Mouse (Mus musculus) left cerebral cortex, adult 18-20 months (tissue): ENCODE results near the gene Rest. TPM values are rescaled to one million over a fixed set of nuclear protein-coding genes. Genes with fewer than 3 reads are reported as not detected.

Experiments
- DNase-seq, 2 experiments: peaks; one replicate each; pipeline ENCODE4 v3.0.0; 2021 to 2022; ENCODE audit warnings: low spot score in 2 of 2, mixed read lengths in 1 of 2
- total RNA-seq, 2 experiments: library from RNA; stranded (reverse); gene quantifications; 2 replicates each; pipeline ENCODE4 v1.2.3; 2021

Gene Rest
- total RNA-seq, 2 experiments from 2014 or later = 3.5 to 3.6 TPM

GRCm38 (mm10) chr5:77262105-77262504, 3.2 kb upstream of the Rest start:
- no peak for DNase-seq

- DNase-seq = peak; percentile 26 to 54
Observed at GRCm38 (mm10) chr5:77265671-77266065, 377 bp downstream of the Rest start.

GRCm38 (mm10) chr5:77266066-77266885, 985 bp downstream of the Rest start:
- DNase-seq = peak; percentile 8 to 30

GRCm38 (mm10) chr5:77266886-77267401, 1.7 kb downstream of the Rest start:
- no peak for DNase-seq

GRCm38 (mm10) chr5:77267441-77267840, 2.1 kb downstream of the Rest start:
- DNase-seq = no peak

- no peak for DNase-seq
Observed at GRCm38 (mm10) chr5:77267957-77268624, 2.8 kb downstream of the Rest start.

- DNase-seq = no peak
Observed at GRCm38 (mm10) chr5:77269399-77269798, 4.1 kb downstream of the Rest start.

- no peak for DNase-seq
Observed at GRCm38 (mm10) chr5:77273151-77273550, 7.9 kb downstream of the Rest start.

GRCm38 (mm10) chr5:77275950-77276349, 10.7 kb downstream of the Rest start:
- peak in 1 of 2 experiments; percentile 13 for DNase-seq

- no peak for DNase-seq
Observed at GRCm38 (mm10) chr5:77277204-77277603, 11.9 kb downstream of the Rest start.

- DNase-seq = no peak
Observed at GRCm38 (mm10) chr5:77281518-77282174, 16.4 kb downstream of the Rest start.

GRCm38 (mm10) chr5:77282242-77282641, 17.0 kb downstream of the Rest start:
- no peak for DNase-seq

GRCm38 (mm10) chr5:77285685-77286084, 20.4 kb downstream of the Rest start:
- no peak for DNase-seq

- no peak for DNase-seq
Observed at GRCm38 (mm10) chr5:77286904-77287303, 21.6 kb downstream of the Rest start.

GRCm38 (mm10) chr5:77287901-77288300, 22.6 kb downstream of the Rest start:
- DNase-seq = no peak

GRCm38 (mm10) chr5:77289686-77290085, 24.4 kb downstream of the Rest start:
- no peak for DNase-seq

GRCm38 (mm10) chr5:77290606-77291005, 25.3 kb downstream of the Rest start:
- DNase-seq = no peak

GRCm38 (mm10) chr5:77292803-77293522, 27.7 kb downstream of the Rest start:
- no peak for DNase-seq

- no peak for DNase-seq
Observed at GRCm38 (mm10) chr5:77299486-77299885, 34.2 kb downstream of the Rest start.

GRCm38 (mm10) chr5:77301296-77301903, 36.1 kb downstream of the Rest start:
- no peak for DNase-seq
